Mouse (Mus musculus): ENCODE measurements around the gene Iqcd.

GRCm38 (mm10) chr5:120548236-120548850, 40.5 kb upstream of the Iqcd start:
- TF ChIP-seq POLR2A (IDR thresholded peaks at IDR 0.05; ENCODE audit: extremely low read depth, insufficient read depth, low read length) (no peak), CTCF (IDR thresholded peaks at IDR 0.05; ENCODE audit: low read depth, low read length) (no peak)
